Mouse (Mus musculus): ENCODE data around the gene Atp1b3. TPM values are rescaled to one million over a fixed set of nuclear protein-coding genes. Genes with fewer than 3 reads are reported as not detected.

The Atp1b3 gene
- total RNA-seq, 2 experiments from 2014 or later = 95.0 to 100 TPM

Other genes starting within 250 kb of the Atp1b3 start
- gene Gk5, start 245.1 kb downstream of the Atp1b3 start, total RNA-seq (2021) = 1 to 10 TPM; 7.0 to 8.9 TPM
- gene Tfdp2, start 168.2 kb downstream of the Atp1b3 start, total RNA-seq (2021) = 10 to 100 TPM; 21.0 to 24.5 TPM
- gene Rnf7, start 114.2 kb upstream of the Atp1b3 start, total RNA-seq (2021) = 10 to 100 TPM; 52.1 to 64.0 TPM
- under 1 TPM; 0.41 to 0.49 TPM for gene Gm28729, start 160.8 kb upstream of the Atp1b3 start, total RNA-seq (2021)

Data from layer of hippocampus, postnatal 10 days (tissue).